Mouse (Mus musculus) gastrocnemius, postnatal 25 days (tissue): Measurements from ENCODE around the gene Greb1. TPM values are rescaled to one million over a fixed set of nuclear protein-coding genes. Genes with fewer than 3 reads are reported as not detected.

Source experiments
- DNase-seq: peaks from one replicate; pipeline ENCODE4 v3.0.0; 2022
- total RNA-seq, 2 experiments: library from RNA; stranded (reverse); gene quantifications; 1 replicate in 1 of 2; 2 replicates in 1 of 2; pipeline ENCODE4 v1.2.3; 2021

Gene Greb1
- total RNA-seq, 2 experiments from 2014 or later: 0.56 to 0.67 TPM

GRCm38 (mm10) chr12:16694783-16695182 lies 105.9 kb downstream of the Greb1 start:
- DNase-seq: no peak

- DNase-seq: no peak
Observed at GRCm38 (mm10) chr12:16690631-16691030, 110.1 kb downstream of the Greb1 start.

GRCm38 (mm10) chr12:16672246-16672645 lies 128.4 kb downstream of the Greb1 start:
- DNase-seq: no peak

- no peak for DNase-seq
Observed at GRCm38 (mm10) chr12:16669176-16669575, 131.5 kb downstream of the Greb1 start.

GRCm38 (mm10) chr12:16665022-16665421 lies 135.7 kb downstream of the Greb1 start:
- no peak for DNase-seq

DNA sequence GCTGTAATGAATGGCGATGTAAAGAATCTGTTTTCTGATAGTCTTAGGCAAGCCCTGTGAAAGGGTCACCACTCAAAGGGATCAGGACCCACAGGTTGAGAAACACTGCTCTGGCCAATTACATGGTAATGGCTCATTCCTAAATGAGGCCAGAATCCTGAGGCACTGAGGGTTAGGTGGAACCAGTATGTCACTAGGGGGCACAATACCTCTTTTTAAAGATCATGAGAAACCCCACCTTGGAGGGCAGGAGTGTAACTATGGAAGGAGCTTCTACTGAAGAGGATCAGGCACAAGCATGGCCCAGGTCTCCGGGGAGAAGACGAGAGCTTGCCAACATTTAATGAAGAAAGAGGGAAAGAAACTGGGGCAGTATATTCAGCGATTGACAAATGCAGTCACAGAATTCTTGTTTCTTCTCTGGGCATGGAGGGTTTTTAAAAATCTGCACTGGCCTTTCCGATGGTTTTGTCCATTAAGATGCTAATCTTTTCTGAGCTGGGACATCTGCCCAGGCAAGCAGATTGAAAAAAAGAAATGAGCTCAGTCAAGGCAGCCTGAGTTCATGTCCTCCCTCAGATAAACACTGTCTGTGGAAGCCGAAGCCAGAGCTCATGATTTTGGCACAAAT lies 137.6 kb downstream of the Greb1 start:
- DNase-seq: no peak

DNA sequence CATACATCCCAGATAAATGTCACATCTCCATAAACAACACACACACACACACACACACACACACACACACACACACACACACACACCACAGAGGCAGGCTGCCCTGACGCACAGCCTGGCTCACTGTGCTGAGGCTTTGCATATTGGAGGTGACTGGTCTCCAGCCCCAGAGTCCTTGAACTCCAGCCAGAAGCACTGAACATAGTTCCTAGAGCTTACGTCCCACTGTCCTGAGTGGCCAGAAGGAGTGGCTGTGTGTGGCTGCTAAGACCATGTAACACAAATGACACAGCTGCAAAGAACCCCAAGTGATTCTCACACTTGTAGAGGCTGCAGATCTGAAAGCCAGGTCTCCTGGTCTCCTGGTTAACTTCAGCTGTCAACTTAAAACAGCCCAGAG lies 138.8 kb downstream of the Greb1 start:
- DNase-seq: no peak

- DNase-seq: no peak
Observed at GRCm38 (mm10) chr12:16661459-16661858, 139.2 kb downstream of the Greb1 start.

GRCm38 (mm10) chr12:16656906-16657875 lies 143.5 kb downstream of the Greb1 start:
- DNase-seq: no peak

DNA sequence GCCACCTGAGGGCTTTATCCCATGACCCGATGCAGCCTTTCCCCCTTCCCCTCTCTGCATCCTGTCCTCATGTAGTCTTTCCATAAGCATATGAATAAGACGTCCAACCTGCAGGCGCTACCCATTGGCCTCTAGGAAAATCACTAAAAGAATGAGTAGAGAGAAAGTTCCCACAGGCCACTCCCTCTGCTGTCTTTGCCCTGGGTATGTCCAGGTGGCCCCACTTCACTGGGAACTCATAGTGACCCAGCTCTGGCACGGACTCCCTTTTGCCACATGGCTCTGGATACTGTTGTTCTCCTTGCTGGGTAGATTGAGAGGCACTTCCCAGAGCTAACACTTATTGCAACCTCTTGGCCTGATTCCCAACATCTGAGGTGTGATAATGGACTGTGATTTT lies 145.1 kb downstream of the Greb1 start:
- no peak for DNase-seq

- DNase-seq: peak; percentile 78
Observed at GRCm38 (mm10) chr12:16653332-16654093, 147.2 kb downstream of the Greb1 start, which contains the start of gene Ntsr2. Ntsr2 (plus strand) TSS chr12:16653382.

GRCm38 (mm10) chr12:16649819-16650218 lies 150.9 kb downstream of the Greb1 start:
- no peak for DNase-seq

DNA sequence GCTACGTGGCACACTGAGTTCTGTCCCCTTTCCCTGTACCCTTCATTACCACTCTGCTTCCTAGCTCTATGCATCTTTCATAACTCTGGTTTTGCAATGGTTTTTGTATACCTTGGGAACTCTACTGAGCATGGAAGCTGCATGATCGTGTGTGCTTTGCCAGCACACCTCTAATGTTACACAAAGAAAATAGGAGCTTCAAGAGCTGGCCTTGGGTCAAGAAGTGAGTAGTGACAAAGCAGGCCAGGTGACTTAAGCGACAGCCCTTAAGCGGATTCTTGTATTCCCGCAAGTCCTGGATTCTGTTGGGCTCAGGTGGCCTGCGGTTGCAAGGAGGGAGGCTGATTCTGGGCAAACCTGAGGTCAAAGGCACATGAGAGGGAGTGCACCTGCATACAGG lies 152.4 kb downstream of the Greb1 start:
- no peak for DNase-seq

DNA sequence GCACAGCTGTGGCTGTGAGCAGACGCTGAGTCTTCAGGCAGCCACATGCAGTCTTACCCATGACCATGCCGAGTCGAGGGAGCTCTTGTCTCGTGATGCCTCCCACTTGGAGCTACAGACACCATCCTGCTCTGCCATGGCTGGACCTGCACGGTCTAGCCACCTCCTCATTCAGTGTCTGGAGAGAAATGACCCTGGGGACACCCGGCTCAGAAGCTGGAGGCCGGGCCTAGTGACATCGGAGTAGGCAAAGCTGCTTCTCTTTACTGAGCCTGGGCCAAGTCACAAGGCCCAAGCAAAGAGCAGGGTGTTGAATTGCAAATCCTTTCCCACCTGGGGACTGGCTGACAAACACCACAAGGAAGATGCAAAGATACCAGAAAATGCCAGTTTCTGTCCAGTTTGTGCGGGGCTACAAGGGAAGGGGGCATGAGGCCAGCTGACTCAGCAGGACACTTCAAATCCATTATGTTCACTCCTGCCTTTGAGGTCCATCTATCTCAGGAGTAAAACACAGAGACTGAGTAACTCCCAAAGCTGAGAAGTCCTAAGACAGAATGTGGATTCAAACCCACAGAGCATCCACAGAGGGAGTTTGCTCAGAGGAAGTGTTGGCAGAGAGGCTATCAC lies 153.8 kb downstream of the Greb1 start:
- DNase-seq: peak; percentile 71

GRCm38 (mm10) chr12:16644698-16645097 lies 156.0 kb downstream of the Greb1 start:
- no peak for DNase-seq

- peak; percentile 89 for DNase-seq
Observed at GRCm38 (mm10) chr12:16643508-16644345, 157.0 kb downstream of the Greb1 start.

GRCm38 (mm10) chr12:16642000-16642399 lies 158.7 kb downstream of the Greb1 start:
- DNase-seq: peak; percentile 21

DNA sequence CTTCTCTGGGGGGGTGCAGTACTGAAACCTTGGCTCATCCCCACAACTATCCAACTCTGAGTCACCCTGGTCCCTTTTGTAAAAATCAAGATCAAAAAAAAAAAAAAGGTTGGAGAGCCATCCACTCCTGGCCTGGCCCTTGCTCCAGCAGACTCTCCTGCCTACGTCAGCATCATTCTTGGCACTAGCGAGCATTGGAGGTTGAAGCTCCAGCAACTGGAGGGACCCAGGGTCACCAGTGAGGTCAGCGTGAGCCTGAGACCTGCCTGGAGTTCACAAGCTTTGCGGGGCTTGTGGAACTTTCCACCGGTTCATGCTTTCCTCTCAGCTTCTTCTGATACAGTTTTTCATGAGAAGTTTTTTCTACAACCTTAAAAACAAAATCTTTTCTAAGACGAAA lies 160.6 kb downstream of the Greb1 start:
- peak; percentile 70 for DNase-seq

- DNase-seq: peak; percentile 36
Observed at GRCm38 (mm10) chr12:16639078-16639771, 161.5 kb downstream of the Greb1 start.

DNA sequence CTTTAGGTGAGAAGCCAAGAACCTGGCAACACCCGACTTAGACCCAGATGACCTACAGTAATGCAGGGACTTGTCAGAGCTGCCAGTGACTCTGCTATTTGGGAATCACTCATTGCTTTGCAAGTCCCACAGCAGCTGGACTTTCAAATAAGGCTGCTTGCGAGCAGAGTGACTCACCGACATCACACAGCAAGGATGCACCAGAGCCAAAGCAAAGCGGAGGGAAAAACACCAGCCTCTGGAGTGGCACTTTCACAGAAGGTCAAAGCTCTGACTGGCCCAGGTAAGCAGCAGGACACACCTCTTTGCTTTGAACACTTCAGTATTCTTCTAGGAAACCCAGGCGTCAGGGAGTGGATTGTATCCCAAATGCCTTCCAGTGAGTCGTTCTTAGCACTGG lies 164.9 kb downstream of the Greb1 start:
- no peak for DNase-seq
